8 mouse cellular contexts compared by ENCODE assay signal in the genomic region with DNA sequence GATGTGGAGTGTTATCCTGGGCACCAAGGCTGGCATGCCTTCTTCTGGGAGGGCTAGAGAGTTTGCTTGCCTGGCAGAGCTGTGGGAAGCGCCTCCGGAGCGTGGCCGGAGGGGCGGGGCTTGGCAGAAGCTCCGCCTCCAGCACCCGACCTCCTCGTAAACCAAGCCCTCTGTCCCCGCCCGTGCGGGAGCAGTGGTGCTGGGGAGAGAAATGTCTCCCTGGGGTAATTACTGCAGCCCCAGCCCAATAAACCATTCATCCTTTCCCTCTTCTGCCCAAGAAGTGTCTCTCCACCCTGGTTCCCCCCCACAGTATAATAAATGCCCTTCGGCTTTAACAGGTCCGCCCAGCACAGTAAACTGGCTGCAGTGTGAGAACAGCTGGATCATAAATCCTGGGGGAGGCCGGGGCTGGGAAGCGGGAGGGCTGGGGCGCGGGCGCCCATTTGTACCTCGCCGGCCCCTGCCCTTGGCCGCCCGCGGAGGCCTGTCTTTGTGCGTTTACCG. TPM values are rescaled to one million over a fixed set of nuclear protein-coding genes. Genes with fewer than 3 reads are reported as not detected.
DNase-seq lines count a peak whose midpoint lies in the region; ATAC-seq lines count a peak whose summit lies in the region.

No protein-coding gene starts in this region.

- peak overlapping the region; percentile 74 for H3K4me2 ChIP-seq in heart, embryonic 13.5 days
- peak overlapping the region; percentile 63 for H3K4me2 ChIP-seq in liver, embryonic 12.5 days
- peak overlapping the region; percentile 62 for H3K4me2 ChIP-seq in neural tube, embryonic 15.5 days

- H3K27me3 ChIP-seq in heart, embryonic 13.5 days (replicated peaks): peaks cover 100% of the 10 kb centered on the region
- H3K27me3 ChIP-seq in liver, embryonic 12.5 days (replicated peaks): peaks cover 100% of the 10 kb centered on the region
- H3K27me3 ChIP-seq in neural tube, embryonic 15.5 days (replicated peaks): no peaks in the 10 kb centered on the region

- no peaks in the 10 kb centered on the region for H3K9me3 ChIP-seq in heart, embryonic 13.5 days
- no peaks in the 10 kb centered on the region for H3K9me3 ChIP-seq in liver, embryonic 12.5 days (replicated peaks)
- no peaks in the 10 kb centered on the region for H3K9me3 ChIP-seq in neural tube, embryonic 15.5 days (replicated peaks)

- peaks cover 28% of the 10 kb centered on the region for H3K4me1 ChIP-seq in heart, embryonic 13.5 days
- H3K4me1 ChIP-seq in liver, embryonic 12.5 days: peaks cover 16% of the 10 kb centered on the region; the same call in 1 of the 2 replicates
- H3K4me1 ChIP-seq in neural tube, embryonic 15.5 days: peaks cover 79% of the 10 kb centered on the region

- no peak overlapping the region for H3K9ac ChIP-seq in heart, embryonic 13.5 days
- H3K9ac ChIP-seq in liver, embryonic 12.5 days: no peak overlapping the region
- H3K9ac ChIP-seq in neural tube, embryonic 15.5 days (replicated peaks): peak overlapping the region; percentile 98

- WGBS in heart, embryonic 13.5 days: under 1% methylated on average over 25 of the region's 25 CpGs
- WGBS in liver, embryonic 12.5 days (ENCODE audit: insufficient replicate concordance): 2% methylated on average over 25 of the region's 25 CpGs
- WGBS in neural tube, embryonic 15.5 days: under 1% methylated on average over 25 of the region's 25 CpGs

- intact Hi-C loops in heart, postnatal 25 days (cut with DNase I): no loop called here

- peak overlapping the region; percentile 42 for H3K4me3 ChIP-seq in heart, embryonic 13.5 days
- peak overlapping the region; percentile 35 for H3K4me3 ChIP-seq in liver, embryonic 12.5 days
- H3K4me3 ChIP-seq in neural tube, embryonic 15.5 days (replicated peaks): peak overlapping the region; percentile 81

- no peaks in the 10 kb centered on the region for H3K36me3 ChIP-seq in heart, embryonic 13.5 days
- H3K36me3 ChIP-seq in liver, embryonic 12.5 days: no peaks in the 10 kb centered on the region
- H3K36me3 ChIP-seq in neural tube, embryonic 15.5 days: peaks cover 24% of the 10 kb centered on the region

- H3K27ac ChIP-seq in heart, embryonic 13.5 days (replicated peaks): no peak overlapping the region
- no peak overlapping the region for H3K27ac ChIP-seq in liver, embryonic 12.5 days
- H3K27ac ChIP-seq in neural tube, embryonic 15.5 days (replicated peaks): peak overlapping the region; percentile 98

- DNase-seq in heart, adult 18-20 months: peak; percentile 45 to 50
- no peak for DNase-seq in heart, postnatal 25 days (ENCODE audit: low spot score)
- peak; percentile 73 for DNase-seq in kidney, postnatal 10 days
- DNase-seq in spleen, postnatal 10 days (ENCODE audit: low spot score in 2 of 2): no peak

- ATAC-seq in common myeloid progenitor, adult 5-6 weeks (replicated peaks; ENCODE audit: low read depth, poor library complexity, severe bottlenecking): peak; percentile 69
- no peak for ATAC-seq in heart, embryonic 13.5 days (ENCODE audit: extremely low read depth, insufficient number of reproducible peaks, low FRiP score, low TSS enrichment)
- no peak for ATAC-seq in liver, embryonic 12.5 days
- peak; percentile 55 for ATAC-seq in neural tube, embryonic 15.5 days (ENCODE audit: low FRiP score)

RNA-seq across cellular contexts. Expression of a gene that starts 40.7 kb away (rescaled TPM):
- total RNA-seq in heart, adult 18-20 months (2021): under 1 TPM in 1 of 2 experiments, not detected in 1; 0.22 TPM
- not detected for total RNA-seq in heart, postnatal 25 days (2021)
- not detected in 2 replicates for total RNA-seq in common myeloid progenitor, adult 5-6 weeks (2017)
- not detected in 2 replicates for polyA plus RNA-seq in heart, embryonic 13.5 days (2015; fragmentation: Nextera tagmentation; extraction: Ambion mirVana)
- not detected in 2 replicates for polyA plus RNA-seq in liver, embryonic 12.5 days (2016; fragmentation: Nextera tagmentation; extraction: Ambion mirVana)
- polyA plus RNA-seq in neural tube, embryonic 15.5 days (2015; fragmentation: Nextera tagmentation; extraction: Ambion mirVana): 0.14 TPM in 1 of 2 replicates, not detected in the other

Comparison
In these comparisons a context has a peak if more than half of its experiments do, and no peak if none do; other contexts are left out.
1. DNase-seq: peak in heart, adult 18-20 months (2 of 2) and kidney, postnatal 10 days (single experiment); none in heart, postnatal 25 days (single experiment) and spleen, postnatal 10 days (0 of 2).
2. ATAC-seq: peak in common myeloid progenitor, adult 5-6 weeks (single experiment) and neural tube, embryonic 15.5 days (single experiment); none in heart, embryonic 13.5 days (single experiment) and liver, embryonic 12.5 days (single experiment).
3. Peak in every context shown above with its lines, with median percentiles within 50 percentile points of each other: H3K4me2 ChIP-seq and H3K4me3 ChIP-seq.